ENCODE assay signal across 8 mouse cellular contexts in the genomic region with DNA sequence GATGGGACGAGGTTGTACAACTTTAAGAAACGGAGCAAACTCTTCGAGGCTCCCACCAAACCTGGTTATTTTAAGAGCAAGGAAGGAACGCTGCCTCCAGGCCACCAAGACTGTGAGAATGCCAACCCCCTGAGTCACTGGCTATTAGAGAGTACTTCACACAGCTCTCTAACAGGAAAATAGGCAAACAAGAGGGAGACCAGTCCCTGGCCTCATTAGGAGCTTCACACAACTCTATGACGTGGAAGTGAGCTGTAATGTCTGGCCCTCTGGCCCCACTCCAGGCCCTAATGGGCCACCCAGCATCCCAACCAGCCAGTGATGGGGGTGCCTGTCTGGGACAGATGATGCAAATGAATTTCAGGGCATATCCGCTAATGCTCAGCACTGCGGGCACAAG. TPM values are rescaled to one million over a fixed set of nuclear protein-coding genes. Genes with fewer than 3 reads are reported as not detected.
DNase-seq lines count a peak whose midpoint lies in the region; ATAC-seq and TF ChIP-seq lines count a peak whose summit lies in the region.

No protein-coding gene starts in this region.

- no peak overlapping the region for H3K4me3 ChIP-seq in neural tube, embryonic 13.5 days
- H3K4me3 ChIP-seq in intestine, postnatal 0 days (ENCODE audit: low read depth, low read length), result no peak overlapping the region
- H3K4me3 ChIP-seq in stomach, embryonic 16.5 days (replicated peaks; ENCODE audit: low read length), result no peak overlapping the region
- no peak overlapping the region for H3K4me3 ChIP-seq in liver, embryonic 12.5 days
- H3K4me3 ChIP-seq in liver, postnatal 0 days (ENCODE audit: low read depth, low read length), result no peak overlapping the region

- no peaks in the 10 kb centered on the region for H3K27me3 ChIP-seq in neural tube, embryonic 13.5 days
- H3K27me3 ChIP-seq in intestine, postnatal 0 days (replicated peaks; ENCODE audit: control insufficient read depth, insufficient read depth, low read length), result no peaks in the 10 kb centered on the region
- H3K27me3 ChIP-seq in stomach, embryonic 16.5 days (ENCODE audit: control insufficient read depth, insufficient read depth, low read length), result no peaks in the 10 kb centered on the region
- no peaks in the 10 kb centered on the region for H3K27me3 ChIP-seq in liver, embryonic 12.5 days (replicated peaks)
- H3K27me3 ChIP-seq in liver, postnatal 0 days (ENCODE audit: insufficient read depth, low read length), result no peaks in the 10 kb centered on the region

- H3K4me1 ChIP-seq in neural tube, embryonic 13.5 days (replicated peaks), result peaks cover 7% of the 10 kb centered on the region
- H3K4me1 ChIP-seq in intestine, postnatal 0 days (replicated peaks; ENCODE audit: control insufficient read depth, insufficient read depth, low read length), result no peaks in the 10 kb centered on the region
- H3K4me1 ChIP-seq in stomach, embryonic 16.5 days (ENCODE audit: control insufficient read depth, insufficient read depth, low read length), result 0 out of 2 replicates have a peak, but pooled peaks cover 4% of the 10 kb centered on the region
- H3K4me1 ChIP-seq in liver, embryonic 12.5 days, result 0 out of 2 replicates have a peak, but pooled peaks cover 5% of the 10 kb centered on the region
- H3K4me1 ChIP-seq in liver, postnatal 0 days (ENCODE audit: insufficient read depth), result no peaks in the 10 kb centered on the region

- H3K9me3 ChIP-seq in neural tube, embryonic 13.5 days, result no peaks in the 10 kb centered on the region
- H3K9me3 ChIP-seq in intestine, postnatal 0 days (ENCODE audit: control insufficient read depth), result no peaks in the 10 kb centered on the region
- no peaks in the 10 kb centered on the region for H3K9me3 ChIP-seq in stomach, embryonic 16.5 days (replicated peaks; ENCODE audit: control insufficient read depth, low read length)
- no peaks in the 10 kb centered on the region for H3K9me3 ChIP-seq in liver, embryonic 12.5 days (replicated peaks)
- no peaks in the 10 kb centered on the region for H3K9me3 ChIP-seq in liver, postnatal 0 days (ENCODE audit: low read length)

- DNase-seq in neural tube, embryonic 10.5 days (ENCODE audit: extremely low spot score, low spot score), result no peak
- peak; percentile 58 for DNase-seq in gastrocnemius, postnatal 14 days
- DNase-seq in liver, postnatal 0 days, result no peak

- intact Hi-C loops in gastrocnemius, postnatal 14 days (cut with DNase I; ENCODE audit: low total_unique reads), result no loop called here

- no peak for ATAC-seq in neural tube, embryonic 13.5 days (ENCODE audit: low read depth)
- peak; percentile 29; the same call in 1 of the 2 replicates for ATAC-seq in intestine, postnatal 0 days
- ATAC-seq in stomach, embryonic 16.5 days (ENCODE audit: insufficient read depth, low FRiP score), result peak; percentile 65; the same call in 1 of the 2 replicates
- no peak for ATAC-seq in liver, embryonic 12.5 days
- no peak for ATAC-seq in inflammation-experienced regulatory T-cells, adult 6 months
- no peak; the same call in 1 of the 2 replicates for ATAC-seq in liver, postnatal 0 days

- H3K4me2 ChIP-seq in neural tube, embryonic 13.5 days, result no peak overlapping the region
- no peak overlapping the region for H3K4me2 ChIP-seq in intestine, postnatal 0 days (replicated peaks; ENCODE audit: low read depth)
- H3K4me2 ChIP-seq in stomach, embryonic 16.5 days (ENCODE audit: low read depth, low read length), result no peak overlapping the region
- no peak overlapping the region for H3K4me2 ChIP-seq in liver, embryonic 12.5 days
- no peak overlapping the region for H3K4me2 ChIP-seq in liver, postnatal 0 days (ENCODE audit: low read depth, low read length)

- peak overlapping the region; percentile 28; the same call in 1 of the 2 replicates for H3K27ac ChIP-seq in neural tube, embryonic 13.5 days (replicated peaks)
- H3K27ac ChIP-seq in intestine, postnatal 0 days (ENCODE audit: low read depth, low read length), result no peak overlapping the region
- H3K27ac ChIP-seq in stomach, embryonic 16.5 days (ENCODE audit: low read length), result no peak overlapping the region
- no peak overlapping the region for H3K27ac ChIP-seq in liver, embryonic 12.5 days
- no peak overlapping the region; the same call in 1 of the 2 replicates for H3K27ac ChIP-seq in liver, postnatal 0 days (ENCODE audit: low read depth)

- TF ChIP-seq EP300 in liver, postnatal 0 days (IDR thresholded peaks at IDR 0.05; ENCODE audit: low read depth), result no peak

- WGBS in neural tube, embryonic 13.5 days, result 81% methylated on average over 7 of the region's 7 CpGs
- WGBS in intestine, postnatal 0 days, result 72% methylated on average over 7 of the region's 7 CpGs
- 65% methylated on average over 7 of the region's 7 CpGs for WGBS in stomach, embryonic 16.5 days
- 65% methylated on average over 7 of the region's 7 CpGs for WGBS in liver, embryonic 12.5 days (ENCODE audit: insufficient replicate concordance)
- WGBS in liver, postnatal 0 days (ENCODE audit: insufficient replicate concordance), result 64% methylated on average over 7 of the region's 7 CpGs

- no peak overlapping the region for H3K9ac ChIP-seq in neural tube, embryonic 13.5 days
- no peak overlapping the region for H3K9ac ChIP-seq in intestine, postnatal 0 days (ENCODE audit: low read depth, low read length)
- H3K9ac ChIP-seq in stomach, embryonic 16.5 days (ENCODE audit: low read length), result no peak overlapping the region
- no peak overlapping the region for H3K9ac ChIP-seq in liver, embryonic 12.5 days
- no peak overlapping the region for H3K9ac ChIP-seq in liver, postnatal 0 days (replicated peaks)

- no peak for TF ChIP-seq CTCF in intestine, postnatal 0 days (IDR thresholded peaks at IDR 0.05; ENCODE audit: low read depth)
- no peak for TF ChIP-seq CTCF in liver, postnatal 0 days (IDR thresholded peaks at IDR 0.05; ENCODE audit: low read depth)

- 0 out of 2 replicates have a peak, but pooled peaks cover 3% of the 10 kb centered on the region for H3K36me3 ChIP-seq in neural tube, embryonic 13.5 days
- H3K36me3 ChIP-seq in intestine, postnatal 0 days (ENCODE audit: control insufficient read depth, insufficient read depth), result no peaks in the 10 kb centered on the region
- no peaks in the 10 kb centered on the region for H3K36me3 ChIP-seq in stomach, embryonic 16.5 days (ENCODE audit: control insufficient read depth, insufficient read depth, low read length)
- H3K36me3 ChIP-seq in liver, embryonic 12.5 days, result no peaks in the 10 kb centered on the region
- H3K36me3 ChIP-seq in liver, postnatal 0 days (replicated peaks; ENCODE audit: insufficient read depth, low read length), result no peaks in the 10 kb centered on the region

RNA-seq across cellular contexts. Expression of a gene that starts 17.8 kb away (rescaled TPM):
- 14.5 TPM in 2 replicates for polyA plus RNA-seq in neural tube, embryonic 13.5 days (2015; fragmentation: Nextera tagmentation; extraction: Ambion mirVana)
- 100 to 1,000 TPM; 100 to 120 TPM for total RNA-seq in gastrocnemius, postnatal 14 days (2021)
- polyA plus RNA-seq in intestine, postnatal 0 days (2015; fragmentation: Nextera tagmentation; extraction: Ambion mirVana), result 12.6 and 14.8 TPM in 2 replicates
- 8.1 and 9.5 TPM in 2 replicates for polyA plus RNA-seq in stomach, embryonic 16.5 days (2015; fragmentation: Nextera tagmentation; extraction: Ambion mirVana)
- polyA plus RNA-seq in liver, embryonic 12.5 days (2016; fragmentation: Nextera tagmentation; extraction: Ambion mirVana), result 0.13 and 0.17 TPM in 2 replicates
- polyA plus RNA-seq in inflammation-experienced regulatory T-cells, adult 6 months (2017; shearing (Covaris generic)), result not detected
- polyA plus RNA-seq in liver, postnatal 0 days (2015; fragmentation: Nextera tagmentation; extraction: Ambion mirVana), result 0.09 and 0.11 TPM in 2 replicates

Comparison
In these comparisons a context has a peak if more than half of its experiments do, and no peak if none do; other contexts are left out.
1. ATAC-seq: peak in intestine, postnatal 0 days (single experiment) and stomach, embryonic 16.5 days (single experiment); none in neural tube, embryonic 13.5 days (single experiment), liver, embryonic 12.5 days (single experiment), inflammation-experienced regulatory T-cells, adult 6 months (single experiment) and liver, postnatal 0 days (single experiment).